Mouse (Mus musculus) lung, adult 2 months (tissue): ENCODE measurements at regions not wholly inside any gene's neighbourhood (a gene's known extent, or its start where the extent isn't known, plus 50 kb on each side); places are given as distances from the start of the nearest gene placed in this dataset.

ENCODE experiments used
- DNase-seq: peaks from one replicate; pipeline ENCODE4 v3.0.0; 2022
- H3K4me1 ChIP-seq: fragments of 200-500 bp; 2 replicates; pipeline ENCODE4 v1.6.1; 2011; ENCODE audit warnings: low read length; ENCODE audit not compliant: control insufficient read depth, insufficient read depth
- H3K4me3 ChIP-seq: fragments of 200-500 bp; replicated peaks from 2 replicates; pipeline ENCODE3; 2011; ENCODE audit warnings: low read depth, mild to moderate bottlenecking, control low read depth, low read length; ENCODE audit errors: extremely low read depth
- CTCF ChIP-seq: fragments of 200-500 bp; IDR thresholded peaks from 2 replicates; pipeline ENCODE4 v1.5.1; 2011; ENCODE audit warnings: mild to moderate bottlenecking, low read length, control low read depth; ENCODE audit not compliant: insufficient read depth
- POLR2A ChIP-seq: fragments of 200-500 bp; IDR thresholded peaks from 2 replicates; pipeline ENCODE4 v1.6.1; 2011; ENCODE audit warnings: low read depth, mild to moderate bottlenecking, control low read depth, low read length, borderline replicate concordance; ENCODE audit errors: extremely low read depth
- WGBS: fragments of 180-500 bp; shearing (Covaris S2); methylation state at CpG from one replicate; pipeline ENCODE4 v1.1.7; 2018; 5-methylcytosine and 5-hydroxymethylcytosine counted together

DNA sequence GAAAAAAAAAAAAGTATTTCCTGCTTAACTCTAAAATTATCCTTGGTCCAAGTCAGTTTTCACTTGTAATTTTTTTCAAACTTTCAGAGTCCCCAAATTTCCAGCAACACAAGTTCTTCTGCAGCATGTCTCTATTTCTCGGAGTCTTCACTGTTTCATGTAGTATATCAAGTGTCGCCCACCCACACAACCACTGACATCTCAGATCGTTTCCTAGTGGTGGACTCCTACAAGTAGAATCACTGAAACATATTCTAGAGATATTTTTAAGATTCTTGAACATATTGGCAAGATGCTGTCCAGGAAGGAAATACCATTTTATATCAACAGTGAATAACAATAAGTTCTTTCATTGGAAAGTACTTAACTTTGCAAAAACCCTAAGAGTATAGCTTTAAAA, 89.1 kb upstream of the Robo2 start:
- WGBS: 72% methylated on average over 3 of the region's 3 CpGs

DNA sequence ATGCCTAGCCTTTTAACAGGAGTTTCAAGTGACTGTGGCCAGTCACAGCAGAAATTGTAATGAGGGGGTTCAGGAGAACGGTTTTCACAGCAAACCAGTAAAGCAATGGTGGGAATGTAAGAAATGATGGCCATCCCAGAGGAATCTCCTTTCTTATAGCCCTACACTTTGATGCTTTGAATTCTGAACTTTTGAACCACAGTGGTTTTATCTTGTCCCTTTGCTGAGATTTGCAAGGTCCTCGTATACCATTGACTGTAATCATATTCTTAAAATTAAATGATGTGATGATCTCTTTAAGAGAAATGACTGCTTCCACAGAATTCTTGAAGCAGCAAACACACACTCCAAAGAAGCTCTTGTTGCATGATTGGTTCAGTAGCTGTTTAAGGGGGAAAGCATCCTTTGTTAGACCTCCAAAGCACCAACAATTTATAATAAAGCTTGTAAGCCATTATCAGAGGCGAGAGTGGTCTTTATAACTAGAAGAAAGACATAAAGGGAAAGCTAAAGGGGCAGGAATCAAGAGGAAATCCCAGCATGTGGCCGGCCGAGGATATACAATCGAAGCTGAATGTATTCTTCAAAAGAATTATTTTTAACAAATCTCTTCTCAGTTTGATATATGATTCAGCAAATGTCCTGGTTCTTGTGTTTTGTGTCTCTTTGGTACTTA, 56.3 kb upstream of the Robo2 start:
- no peak for DNase-seq
- no peak overlapping the region for H3K4me3 ChIP-seq
- TF ChIP-seq CTCF (no peak), POLR2A (no peak)
- no peaks in the 10 kb centered on the region for H3K4me1 ChIP-seq
- WGBS: 72% methylated on average over 6 of the region's 6 CpGs

More for the DNA sequence above, 89.1 kb upstream of the Robo2 start:
- Histone ChIP-seq H3K4me3 (no peak overlapping the region), H3K4me1 (no peaks in the 10 kb centered on the region)
- no peak for DNase-seq
- TF ChIP-seq CTCF (no peak), POLR2A (no peak)

DNA sequence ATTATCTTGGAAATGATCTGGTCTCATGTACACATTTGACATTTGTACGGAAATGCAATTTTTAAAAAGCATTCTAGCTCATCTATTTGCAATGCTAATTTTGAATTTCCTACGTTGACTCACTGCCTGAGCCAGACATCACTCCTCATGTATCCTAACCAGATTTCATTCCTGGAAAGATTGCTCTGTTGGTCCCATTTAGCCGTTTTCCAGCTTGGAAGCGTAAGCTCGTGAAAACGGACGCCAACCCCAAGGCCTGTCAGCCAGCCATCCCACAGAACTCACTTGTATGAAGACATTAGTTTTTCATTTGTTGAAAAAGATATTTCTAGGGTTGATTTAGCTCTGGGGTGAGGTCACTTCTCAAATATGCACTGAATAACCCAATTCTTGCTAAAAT, 55.5 kb upstream of the Robo2 start:
- no peak for TF ChIP-seq CTCF
- no peak for TF ChIP-seq POLR2A
- 66% methylated on average over 7 of the region's 7 CpGs for WGBS
- no peak for DNase-seq
- no peaks in the 10 kb centered on the region for H3K4me1 ChIP-seq
- H3K4me3 ChIP-seq: no peak overlapping the region

DNA sequence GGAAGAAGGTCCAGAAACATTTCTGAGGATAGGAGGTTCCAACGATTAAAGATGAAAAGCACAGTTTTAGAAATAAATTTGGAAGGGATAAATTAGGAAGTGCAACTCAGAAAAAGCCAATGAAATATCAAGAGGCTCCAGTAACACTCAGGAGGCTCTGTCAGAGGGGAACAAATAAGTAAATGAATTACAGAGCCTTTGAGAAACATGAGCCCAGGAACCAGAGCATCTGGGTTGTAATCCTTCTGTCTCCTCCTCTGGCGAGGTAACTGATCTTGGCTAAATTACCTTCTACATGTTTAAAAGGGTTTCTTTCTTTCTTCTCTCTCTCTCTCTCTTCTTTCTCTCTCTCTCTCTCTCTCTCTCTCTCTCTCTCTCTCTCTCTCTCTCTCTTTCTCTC, 53.2 kb upstream of the Robo2 start:
- Histone ChIP-seq H3K4me1 (no peaks in the 10 kb centered on the region), H3K4me3 (no peak overlapping the region)
- no peak for DNase-seq
- WGBS: 57% methylated on average over 2 of the region's 2 CpGs
- no peak for TF ChIP-seq POLR2A
- no peak for TF ChIP-seq CTCF

DNA sequence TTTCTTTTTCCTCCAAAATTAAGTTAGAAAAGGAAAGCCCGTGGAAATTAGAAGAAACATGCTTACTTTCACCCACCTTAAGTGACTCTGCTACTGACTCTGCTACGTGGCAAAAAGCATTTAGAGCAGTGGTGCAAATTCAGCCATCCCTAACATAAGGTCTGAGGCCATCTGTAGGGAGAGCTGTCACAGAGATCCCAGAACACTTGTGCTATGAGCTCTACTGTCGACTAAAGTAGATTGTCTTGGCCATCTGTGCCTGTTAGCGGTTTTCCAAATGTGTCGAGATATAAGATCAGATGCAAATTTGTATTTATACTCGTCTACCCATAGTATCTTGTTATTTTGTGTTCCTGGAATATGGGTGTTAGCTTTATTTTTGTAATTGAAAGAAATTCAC, 52.7 kb upstream of the Robo2 start:
- DNase-seq: no peak
- WGBS: 60% methylated on average over 6 of the region's 6 CpGs

DNA sequence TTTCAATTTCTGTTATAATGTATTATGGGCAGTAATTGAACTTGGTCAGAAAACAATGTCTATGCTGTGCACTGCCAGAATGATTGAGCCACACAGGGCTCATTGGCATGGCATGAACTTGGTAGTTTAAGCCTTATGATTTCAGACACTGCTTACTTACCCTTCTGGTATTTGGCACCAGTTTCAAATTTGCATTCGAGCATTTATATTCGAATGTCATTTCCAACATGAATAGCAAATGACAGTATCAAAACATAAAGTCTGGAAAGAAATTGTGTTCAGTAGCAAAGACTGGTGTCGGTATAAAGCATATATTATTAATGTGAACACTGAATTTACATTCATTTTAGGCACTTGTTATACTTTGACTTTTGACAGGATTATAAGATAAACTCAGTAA, 50.8 kb upstream of the Robo2 start:
- TF ChIP-seq POLR2A (no peak), CTCF (no peak)
- 89% methylated on average over 3 of the region's 3 CpGs for WGBS
- no peak overlapping the region for H3K4me3 ChIP-seq
- DNase-seq: no peak
- H3K4me1 ChIP-seq: no peaks in the 10 kb centered on the region

More for the DNA sequence above, 52.7 kb upstream of the Robo2 start:
- no peak overlapping the region for H3K4me3 ChIP-seq
- TF ChIP-seq POLR2A: no peak
- no peak for TF ChIP-seq CTCF
- no peaks in the 10 kb centered on the region for H3K4me1 ChIP-seq
